Mouse (Mus musculus) left cerebral cortex, adult 2 months (tissue): ENCODE results near the gene Aqp7. TPM values are rescaled to one million over a fixed set of nuclear protein-coding genes. Genes with fewer than 3 reads are reported as not detected.
"Not testable (repeated sequence)": the region's sequence is repeated elsewhere in the genome, so short reads cannot be mapped to it uniquely, and the experiment has no call there.

Experiments
- DNase-seq, 2 experiments: peaks; one replicate each; pipeline ENCODE4 v3.0.0; 2021 to 2022; ENCODE audit warnings: low spot score in 2 of 2, mixed read lengths in 1 of 2; ENCODE audit errors: extremely low spot score in 1 of 2
- H3K27ac ChIP-seq: fragments of 200-600 bp; 2 replicates; pipeline ENCODE4 v1.8.1; 2022
- H3K4me3 ChIP-seq: fragments of 200-600 bp; 2 replicates; pipeline ENCODE4 v1.8.1; 2022
- CTCF ChIP-seq: fragments of 200-600 bp; IDR thresholded peaks from 2 replicates; pipeline ENCODE4 v1.8.1; 2022; ENCODE audit warnings: antibody characterized with exemption, mild to moderate bottlenecking, moderate library complexity
- intact Hi-C: fragments of 180-260 bp; cut with DNase I; formaldehyde crosslinking; loops from one replicate; pipeline ENCODE4 v1.15.1; 2025
- long read RNA-seq, 2 experiments: library from polyadenylated mRNA; stranded (forward); transcript quantifications; one replicate each; pipeline ENCODE4 v2.0.0; 2021; ENCODE audit warnings: borderline mapping rate in 2 of 2
- total RNA-seq, 2 experiments: library from RNA; stranded (reverse); gene quantifications; 2 replicates each; pipeline ENCODE4 v1.2.3; 2021

Aqp7 gene
- total RNA-seq = not detected
- long read RNA-seq, experiment 1 = 0 reads
- long read RNA-seq, experiment 2 = 0 reads

GRCm38 (mm10) chr4:41047524-41048271, at the start of gene Aqp7:
Gene Aqp7, minus strand, starts transcription at chr4:41048139.
- intact Hi-C loops = no loop called here
- Histone ChIP-seq H3K27ac (no peak within 1 kb of the TSS), H3K4me3 (no peak within 1 kb of the TSS)
- no peak for DNase-seq
- no peak for TF ChIP-seq CTCF

GRCm38 (mm10) chr4:41097381-41097780, 49.4 kb upstream of the Aqp7 start:
- intact Hi-C loops = no loop called here
- DNase-seq = no peak
- H3K4me3 ChIP-seq = no peak overlapping the region
- TF ChIP-seq CTCF = no peak
- no peak overlapping the region for H3K27ac ChIP-seq

GRCm38 (mm10) chr4:41096794-41097193, 48.9 kb upstream of the Aqp7 start:
- TF ChIP-seq CTCF = no peak
- intact Hi-C loops = no loop called here
- Histone ChIP-seq H3K4me3 (no peak overlapping the region), H3K27ac (no peak overlapping the region)
- no peak for DNase-seq

- TF ChIP-seq CTCF = no peak
- Histone ChIP-seq H3K27ac (no peak overlapping the region), H3K4me3 (no peak overlapping the region)
- intact Hi-C loops = no loop called here
- DNase-seq = no peak
Measured at GRCm38 (mm10) chr4:41096169-41096568, 48.2 kb upstream of the Aqp7 start.

GRCm38 (mm10) chr4:41094361-41094760, 46.4 kb upstream of the Aqp7 start:
- Histone ChIP-seq H3K27ac (no peak overlapping the region), H3K4me3 (no peak overlapping the region)
- no peak for TF ChIP-seq CTCF
- intact Hi-C loops = no loop called here
- DNase-seq = no peak

GRCm38 (mm10) chr4:41092958-41093357, 45.0 kb upstream of the Aqp7 start:
- H3K27ac ChIP-seq = no peak overlapping the region
- intact Hi-C loops = no loop called here
- H3K4me3 ChIP-seq = no peak overlapping the region
- no peak for TF ChIP-seq CTCF
- no peak for DNase-seq

- intact Hi-C loops = no loop called here
- H3K4me3 ChIP-seq = no peak overlapping the region
- no peak for DNase-seq
- TF ChIP-seq CTCF = no peak
- H3K27ac ChIP-seq = no peak overlapping the region
Measured at GRCm38 (mm10) chr4:41091391-41091790, 43.5 kb upstream of the Aqp7 start.

- no peak for DNase-seq
- intact Hi-C loops = no loop called here
- H3K4me3 ChIP-seq = no peak overlapping the region
- no peak for TF ChIP-seq CTCF
- no peak overlapping the region for H3K27ac ChIP-seq
Measured at GRCm38 (mm10) chr4:41089705-41090104, 41.8 kb upstream of the Aqp7 start.

GRCm38 (mm10) chr4:41089189-41089588, 41.2 kb upstream of the Aqp7 start:
- TF ChIP-seq CTCF = no peak
- no peak overlapping the region for H3K27ac ChIP-seq
- DNase-seq = no peak
- H3K4me3 ChIP-seq = no peak overlapping the region
- intact Hi-C loops = no loop called here

- no peak for TF ChIP-seq CTCF
- intact Hi-C loops = no loop called here
- no peak overlapping the region for H3K27ac ChIP-seq
Measured at GRCm38 (mm10) chr4:41087459-41088298, 39.7 kb upstream of the Aqp7 start.

GRCm38 (mm10) chr4:41086947-41087346, 39.0 kb upstream of the Aqp7 start:
- TF ChIP-seq CTCF = no peak
- intact Hi-C loops = no loop called here
- H3K4me3 ChIP-seq = no peak overlapping the region
- no peak overlapping the region for H3K27ac ChIP-seq
- DNase-seq = no peak

More at GRCm38 (mm10) chr4:41087459-41088298, 39.7 kb upstream of the Aqp7 start:
- no peak overlapping the region for H3K4me3 ChIP-seq
- DNase-seq = no peak

- intact Hi-C loops = no loop called here
- Histone ChIP-seq H3K27ac (no peak overlapping the region), H3K4me3 (no peak overlapping the region)
- TF ChIP-seq CTCF = no peak
- DNase-seq = no peak
Measured at GRCm38 (mm10) chr4:41084819-41085218, 36.9 kb upstream of the Aqp7 start.

GRCm38 (mm10) chr4:41082803-41083202, 34.9 kb upstream of the Aqp7 start:
- intact Hi-C loops, H3K4me3 ChIP-seq, H3K27ac ChIP-seq, DNase-seq: not testable (repeated sequence)
